Mouse (Mus musculus) small intestine, adult 2 months (tissue): ENCODE results near the gene Emd. TPM values are rescaled to one million over a fixed set of nuclear protein-coding genes. Genes with fewer than 3 reads are reported as not detected.

Source experiments
- H3K27ac ChIP-seq: fragments of 200-500 bp; 2 replicates; pipeline ENCODE4 v1.5.1; 2012; ENCODE audit warnings: low read depth, low read length, control low read depth, inconsistent platforms; ENCODE audit not compliant: insufficient read depth
- H3K27me3 ChIP-seq: fragments of 200-500 bp; 2 replicates; pipeline ENCODE4 v1.6.1; 2012; ENCODE audit warnings: mild to moderate bottlenecking, moderate library complexity, low read length, inconsistent platforms; ENCODE audit not compliant: control insufficient read depth, insufficient read depth
- H3K36me3 ChIP-seq: fragments of 200-500 bp; 2 replicates; pipeline ENCODE4 v1.6.1; 2012; ENCODE audit warnings: mild to moderate bottlenecking, low read length, control low read depth, inconsistent platforms; ENCODE audit not compliant: control insufficient read depth, insufficient read depth
- H3K4me1 ChIP-seq: fragments of 200-500 bp; 2 replicates; pipeline ENCODE4 v1.6.1; 2012; ENCODE audit warnings: low read length, inconsistent platforms, mixed read lengths; ENCODE audit not compliant: control insufficient read depth, insufficient read depth, insufficient read length
- H3K4me3 ChIP-seq: fragments of 200-500 bp; 2 replicates; pipeline ENCODE4 v1.5.1; 2012; ENCODE audit warnings: low read depth, mild to moderate bottlenecking, control low read depth, inconsistent platforms, low read length, moderate library complexity
- CTCF ChIP-seq: fragments of 200-500 bp; IDR thresholded peaks from 2 replicates; pipeline ENCODE4 v1.5.1; 2012; ENCODE audit warnings: low read depth, mild to moderate bottlenecking, control low read depth, inconsistent platforms, low read length, moderate library complexity, mixed read lengths; ENCODE audit not compliant: insufficient replicate concordance, insufficient read length; ENCODE audit errors: extremely low read depth
- POLR2A ChIP-seq: fragments of 200-500 bp; IDR thresholded peaks from 2 replicates; pipeline ENCODE4 v1.6.1; 2012; ENCODE audit warnings: low read depth, mild to moderate bottlenecking, control low read depth, inconsistent platforms, low read length, moderate library complexity
- WGBS: fragments of 180-500 bp; shearing (Covaris S2); methylation state at CpG from one replicate; pipeline ENCODE4 v1.1.7; 2018; 5-methylcytosine and 5-hydroxymethylcytosine counted together
- polyA plus RNA-seq: library from polyadenylated mRNA; depleted of rRNA; stranded (reverse); fragments of >200 nt; gene quantifications from 2 replicates; pipeline ENCODE4 v1.2.3, GENCODE M21; 2012; rRNA removed

The Emd gene
- polyA plus RNA-seq, 1 experiment: 37.3 TPM

GRCm38 (mm10) chrX:74296538-74297448, 42.3 kb downstream of the Emd start, which contains the start of gene Atp6ap1:
Atp6ap1 (plus strand) TSS chrX:74297097.
- no peaks in the 10 kb centered on the region for H3K27me3 ChIP-seq
- TF ChIP-seq POLR2A (peak; percentile 78; the same call in 1 of the 2 replicates), CTCF (no peak)
- no peaks in the 10 kb centered on the region; the same call in 1 of the 2 replicates for H3K4me1 ChIP-seq
- H3K36me3 ChIP-seq: peaks cover 10% of the 10 kb centered on the region
- peak within 1 kb of the TSS; percentile 70 for H3K27ac ChIP-seq
- 11% methylated on average over 37 of the region's 37 CpGs for WGBS
- H3K4me3 ChIP-seq: peak within 1 kb of the TSS; percentile 99

DNA sequence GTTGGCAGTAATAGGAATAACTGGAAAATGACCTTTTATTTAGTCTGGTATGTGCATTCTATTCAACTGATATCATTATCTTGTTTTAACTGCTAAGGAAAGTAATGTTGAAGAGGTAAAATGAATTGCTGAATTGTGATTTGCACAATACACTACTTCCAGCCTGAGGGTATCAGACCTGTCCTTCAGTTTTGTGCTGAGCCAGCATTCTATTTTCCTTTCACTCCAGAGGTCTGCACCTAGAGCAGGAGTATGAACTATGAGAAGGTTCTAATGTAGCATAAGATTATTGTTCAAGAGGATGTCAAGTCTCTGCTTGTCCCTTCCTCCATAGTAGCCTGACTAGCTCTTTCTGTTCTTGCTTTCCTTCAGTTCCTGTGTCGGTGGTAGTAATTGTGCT, 43.9 kb downstream of the Emd start:
- Histone ChIP-seq H3K4me1 (no peaks in the 10 kb centered on the region; the same call in 1 of the 2 replicates), H3K27ac (no peak overlapping the region), H3K27me3 (no peaks in the 10 kb centered on the region), H3K36me3 (peaks cover 20% of the 10 kb centered on the region), H3K4me3 (no peak overlapping the region)
- TF ChIP-seq POLR2A: no peak
- TF ChIP-seq CTCF: no peak
- WGBS: 68% methylated on average over 1 of the region's 1 CpGs

DNA sequence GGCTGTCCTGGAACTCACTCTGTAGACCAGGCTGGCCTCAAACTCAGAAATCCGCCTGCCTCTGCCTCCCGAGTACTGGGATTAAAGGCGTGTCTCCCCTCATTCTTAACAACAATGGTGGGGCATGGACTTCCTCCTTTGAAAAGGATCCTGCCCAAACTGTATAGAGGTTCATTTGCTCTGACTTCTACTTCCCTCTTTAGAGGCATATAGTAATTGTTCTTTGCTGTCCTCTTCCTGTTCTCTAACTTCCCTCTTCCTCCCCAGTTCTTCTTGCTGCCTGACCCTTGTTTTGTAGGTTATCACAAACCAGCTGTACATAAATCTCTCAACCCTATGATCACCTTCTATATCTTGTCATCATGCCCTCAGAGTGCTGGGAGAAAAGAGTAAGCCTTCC, 45.2 kb downstream of the Emd start:
- no peaks in the 10 kb centered on the region for H3K27me3 ChIP-seq
- no peak overlapping the region for H3K4me3 ChIP-seq
- peaks cover 20% of the 10 kb centered on the region for H3K36me3 ChIP-seq
- no peak overlapping the region; the same call in 1 of the 2 replicates for H3K27ac ChIP-seq
- 82% methylated on average over 3 of the region's 3 CpGs for WGBS
- TF ChIP-seq POLR2A: no peak
- H3K4me1 ChIP-seq: no peaks in the 10 kb centered on the region; the same call in 1 of the 2 replicates

DNA sequence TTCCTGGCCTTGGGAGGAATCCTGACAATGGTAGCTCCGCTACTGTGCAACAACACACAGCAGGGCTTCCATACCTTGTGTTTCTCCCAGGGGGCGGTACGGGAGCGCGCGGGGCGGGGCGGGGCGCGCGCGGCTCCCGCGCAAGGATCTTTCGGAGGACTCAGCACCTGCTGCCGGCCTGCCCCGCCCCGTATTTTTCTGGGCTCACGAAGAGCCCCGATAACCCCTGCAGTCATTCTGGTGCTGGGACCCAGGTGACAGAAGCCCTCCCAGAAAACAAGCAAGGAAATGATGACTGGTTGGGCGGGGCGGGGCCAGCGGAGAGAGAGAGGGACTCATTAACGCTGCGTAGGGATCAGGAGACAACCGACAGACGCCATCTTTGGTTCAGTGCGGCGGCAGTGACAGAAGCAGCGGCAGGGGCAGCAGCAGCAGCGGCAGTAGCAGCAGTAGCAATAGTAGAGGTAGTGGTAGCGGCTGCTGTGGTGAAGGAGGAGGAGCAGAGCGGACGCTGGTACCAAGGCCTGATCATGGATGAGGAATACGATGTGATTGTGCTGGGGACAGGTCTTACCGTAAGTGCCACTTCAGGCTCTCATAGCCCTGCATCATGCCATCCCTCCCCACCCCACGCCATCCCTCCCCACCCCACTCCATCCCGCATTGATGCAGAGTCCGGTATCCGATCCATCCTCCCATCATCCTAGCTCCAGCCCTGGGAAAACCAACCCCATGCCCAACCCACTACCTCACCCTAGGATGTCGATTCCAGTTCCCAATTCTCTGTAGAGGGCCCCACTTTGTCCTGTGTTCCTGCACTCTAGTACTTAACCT, 50.6 kb downstream of the Emd start, which contains the start of gene Gdi1:
TSS of gene Gdi1 (plus strand) at position 132 of the 834 bp plus-strand sequence.
- Histone ChIP-seq H3K27me3 (no peaks in the 10 kb centered on the region), H3K27ac (peak within 1 kb of the TSS; percentile 90), H3K36me3 (peaks cover 36% of the 10 kb centered on the region), H3K4me1 (0 out of 2 replicates have a peak, but pooled peaks cover 1% of the 10 kb centered on the region), H3K4me3 (peak within 1 kb of the TSS; percentile 70)
- 13% methylated on average over 40 of the region's 41 CpGs for WGBS
- TF ChIP-seq POLR2A (peak; percentile 53; the same call in 1 of the 2 replicates), CTCF (peak; percentile 22; the same call in 1 of the 2 replicates)

Other genes starting within 250 kb of the Emd start
- gene Irak1, start 230.8 kb upstream of the Emd start, polyA plus RNA-seq: 85.9 and 96.8 TPM in 2 replicates
- gene Opn1mw, start 127.2 kb upstream of the Emd start, polyA plus RNA-seq: not detected in 2 replicates
- 1.3 and 3.0 TPM in 2 replicates for gene Mecp2, start 119.3 kb upstream of the Emd start, polyA plus RNA-seq
- gene Tex28, start 86.8 kb upstream of the Emd start, polyA plus RNA-seq: not detected in 2 replicates
- gene Tktl1, start 77.4 kb upstream of the Emd start, polyA plus RNA-seq: not detected in 2 replicates
- gene Flna, start 4.9 kb upstream of the Emd start, polyA plus RNA-seq: 270 and 280 TPM in 2 replicates
- gene Rpl10, start 16.1 kb downstream of the Emd start, polyA plus RNA-seq: 750 and 1,062 TPM in 2 replicates
- 65.7 and 80.7 TPM in 2 replicates for gene Taz, start 27.2 kb downstream of the Emd start, polyA plus RNA-seq
- gene Dnase1l1, start 27.6 kb downstream of the Emd start, polyA plus RNA-seq: 13.0 and 13.9 TPM in 2 replicates
- gene Atp6ap1, start 42.4 kb downstream of the Emd start, polyA plus RNA-seq: 119 and 169 TPM in 2 replicates
- 61.7 and 88.3 TPM in 2 replicates for gene Gdi1, start 50.3 kb downstream of the Emd start, polyA plus RNA-seq
- 6.4 and 10.4 TPM in 2 replicates for gene Fam50a, start 58.3 kb downstream of the Emd start, polyA plus RNA-seq
- gene Plxna3, start 74.4 kb downstream of the Emd start, polyA plus RNA-seq: 3.1 and 4.4 TPM in 2 replicates
- 16.9 and 17.1 TPM in 2 replicates for gene Lage3, start 98.9 kb downstream of the Emd start, polyA plus RNA-seq
- 24.0 and 33.4 TPM in 2 replicates for gene Ubl4a, start 118.5 kb downstream of the Emd start, polyA plus RNA-seq
- gene Slc10a3, start 118.7 kb downstream of the Emd start, polyA plus RNA-seq: 9.1 and 20.9 TPM in 2 replicates
- 15.4 and 27.3 TPM in 2 replicates for gene Fam3a, start 138.6 kb downstream of the Emd start, polyA plus RNA-seq
- gene Ikbkg, start 138.6 kb downstream of the Emd start, polyA plus RNA-seq: 6.2 and 8.7 TPM in 2 replicates
- gene G6pdx, start 174.5 kb downstream of the Emd start, polyA plus RNA-seq: 20.3 and 31.0 TPM in 2 replicates
- not detected in 2 replicates for gene Gm6880, start 226.7 kb downstream of the Emd start, polyA plus RNA-seq